Mouse (Mus musculus): ENCODE data around the gene Ahdc1. TPM values are rescaled to one million over a fixed set of nuclear protein-coding genes. Genes with fewer than 3 reads are reported as not detected.

Gene Ahdc1
- total and polyA plus RNA-seq, 3 experiments, result 1.6 to 19.9 (median 8.4) TPM

GRCm38 (mm10) chr4:133052995-133053572, 42.0 kb downstream of the Ahdc1 start:
- no peak for TF ChIP-seq CHD1 (IDR thresholded peaks at IDR 0.05; ENCODE audit: low read depth, low read length)
- TF ChIP-seq UBTF (IDR thresholded peaks at IDR 0.05; ENCODE audit: low read depth, low read length), result no peak
- TF ChIP-seq MAFK (IDR thresholded peaks at IDR 0.05; ENCODE audit: insufficient replicate concordance, low read length), result no peak
- no peak for TF ChIP-seq ZKSCAN1 (IDR thresholded peaks at IDR 0.05; ENCODE audit: borderline replicate concordance, low read depth, low read length)
- TF ChIP-seq TBP (conservative IDR thresholded peaks at IDR 0.05; ENCODE audit: low read depth, low read length), result no peak
- TF ChIP-seq SMC3 (IDR thresholded peaks at IDR 0.05; ENCODE audit: low read depth, low read length), result no peak
- TF ChIP-seq TCF12 (IDR thresholded peaks at IDR 0.05; ENCODE audit: low read depth, low read length), result no peak
- no peaks in the 10 kb centered on the region for H3K27me3 ChIP-seq (replicated peaks)
- no peak overlapping the region for H3K9ac ChIP-seq (ENCODE audit: insufficient read depth, low read depth)
- H3K9me3 ChIP-seq (replicated peaks; ENCODE audit: low read length), result no peaks in the 10 kb centered on the region
- H3K4me3 ChIP-seq (replicated peaks in 1 of 3; ENCODE audit: low read depth in 2 of 3, low read length in 2 of 3, poor library complexity in 1 of 3), result no peak overlapping the region
- no peak overlapping the region for H3K4me2 ChIP-seq (ENCODE audit: insufficient read depth, low read depth, poor library complexity, severe bottlenecking)
- no peak for DNase-seq (ENCODE audit: extremely low read depth)
- H3K27ac ChIP-seq (ENCODE audit: insufficient read depth, low read depth), result no peak overlapping the region
- H3K36me3 ChIP-seq (replicated peaks in 1 of 2; ENCODE audit: control insufficient read depth in 1 of 2, insufficient read depth in 1 of 2, low read length in 1 of 2), result peaks cover 0 to 46% of the 10 kb centered on the region in 2 experiments
- H3K4me1 ChIP-seq (ENCODE audit: control insufficient read depth in 1 of 2, insufficient read depth in 2 of 2), result peaks cover 46 to 87% of the 10 kb centered on the region in 2 experiments
- dilution Hi-C loops (cut with MboI; ENCODE audit: extremely low pct_ligation_motif_present, extremely low pct_unique_long_range_greater_than_20kb, low sequenced_read_pairs) (no loop called here), in situ Hi-C loops (cut with MboI; ENCODE audit: low pct_ligation_motif_present, low pct_unique_long_range_greater_than_20kb, low sequenced_read_pairs) (no loop called here)
- H3K79me2 ChIP-seq (replicated peaks; ENCODE audit: control insufficient read depth, extremely low read depth, insufficient read depth, poor library complexity, severe bottlenecking), result no peaks in the 10 kb centered on the region; the same call in 1 of the 2 replicates

- dilution Hi-C loops (cut with MboI; ENCODE audit: extremely low pct_ligation_motif_present, extremely low pct_unique_long_range_greater_than_20kb, low sequenced_read_pairs), result no loop called here
Observed at GRCm38 (mm10) chr4:133054530-133054929, 43.5 kb downstream of the Ahdc1 start.

GRCm38 (mm10) chr4:133055163-133055951, 44.3 kb downstream of the Ahdc1 start:
- no peak overlapping the region for H3K4me3 ChIP-seq (replicated peaks in 1 of 3; ENCODE audit: low read depth in 2 of 3, low read length in 2 of 3, poor library complexity in 1 of 3)
- DNase-seq (ENCODE audit: extremely low read depth), result no peak
- H3K4me2 ChIP-seq (ENCODE audit: insufficient read depth, low read depth, poor library complexity, severe bottlenecking), result no peak overlapping the region
- no peak overlapping the region; the same call in 1 of the 2 replicates for H3K27ac ChIP-seq (ENCODE audit: insufficient read depth, low read depth)
- no peaks in the 10 kb centered on the region; the same call in 1 of the 2 replicates for H3K79me2 ChIP-seq (replicated peaks; ENCODE audit: control insufficient read depth, extremely low read depth, insufficient read depth, poor library complexity, severe bottlenecking)
- H3K4me1 ChIP-seq (ENCODE audit: control insufficient read depth in 1 of 2, insufficient read depth in 2 of 2), result peaks cover 44 to 82% of the 10 kb centered on the region in 2 experiments
- no peaks in the 10 kb centered on the region for H3K9me3 ChIP-seq (replicated peaks; ENCODE audit: low read length)
- H3K27me3 ChIP-seq (replicated peaks), result no peaks in the 10 kb centered on the region
- peaks cover 0 to 60% of the 10 kb centered on the region in 2 experiments for H3K36me3 ChIP-seq (replicated peaks in 1 of 2; ENCODE audit: control insufficient read depth in 1 of 2, insufficient read depth in 1 of 2, low read length in 1 of 2)
- dilution Hi-C loops (cut with MboI; ENCODE audit: extremely low pct_ligation_motif_present, extremely low pct_unique_long_range_greater_than_20kb, low sequenced_read_pairs) (no loop called here), in situ Hi-C loops (cut with MboI; ENCODE audit: low pct_ligation_motif_present, low pct_unique_long_range_greater_than_20kb, low sequenced_read_pairs) (no loop called here)
- H3K9ac ChIP-seq (ENCODE audit: insufficient read depth, low read depth), result no peak overlapping the region
- TF ChIP-seq SIN3A (IDR thresholded peaks at IDR 0.05; ENCODE audit: low read length), result no peak
- no peak for TF ChIP-seq EP300 (IDR thresholded peaks at IDR 0.05; ENCODE audit: low read length)
- TF ChIP-seq HCFC1 (IDR thresholded peaks at IDR 0.05; ENCODE audit: low read depth, low read length), result no peak
- TF ChIP-seq MEF2A (IDR thresholded peaks at IDR 0.05; ENCODE audit: borderline replicate concordance, low read depth, low read length), result no peak
- TF ChIP-seq RAD21 (IDR thresholded peaks at IDR 0.05; ENCODE audit: low read depth, low read length), result no peak
- no peak for TF ChIP-seq E2F4 (IDR thresholded peaks at IDR 0.05; ENCODE audit: insufficient replicate concordance, low read depth, low read length)
- TF ChIP-seq JUND (conservative IDR thresholded peaks at IDR 0.05; ENCODE audit: low read depth, low read length), result no peak
- no peak for TF ChIP-seq USF2 (conservative IDR thresholded peaks at IDR 0.05; ENCODE audit: low read depth, low read length)
- no peak for TF ChIP-seq MXI1 (IDR thresholded peaks at IDR 0.05; ENCODE audit: low read depth, low read length)
- TF ChIP-seq SMC3 (IDR thresholded peaks at IDR 0.05; ENCODE audit: low read depth, low read length), result no peak
- no peak for TF ChIP-seq NELFE (IDR thresholded peaks at IDR 0.05; ENCODE audit: low read depth, low read length)
- no peak for TF ChIP-seq ZKSCAN1 (IDR thresholded peaks at IDR 0.05; ENCODE audit: borderline replicate concordance, low read depth, low read length)
- TF ChIP-seq ZC3H11A (IDR thresholded peaks at IDR 0.05; ENCODE audit: low read depth, low read length), result no peak
- no peak for TF ChIP-seq POLR2AphosphoS2 (IDR thresholded peaks at IDR 0.05; ENCODE audit: low read depth, low read length)
- no peak for TF ChIP-seq MYC (IDR thresholded peaks at IDR 0.05; ENCODE audit: low read depth, low read length)
- TF ChIP-seq UBTF (IDR thresholded peaks at IDR 0.05; ENCODE audit: low read depth, low read length), result no peak
- TF ChIP-seq TCF12 (IDR thresholded peaks at IDR 0.05; ENCODE audit: low read depth, low read length), result no peak

More at GRCm38 (mm10) chr4:133054530-133054929, 43.5 kb downstream of the Ahdc1 start:
- no peaks in the 10 kb centered on the region for H3K27me3 ChIP-seq (replicated peaks)
- H3K9ac ChIP-seq (ENCODE audit: insufficient read depth, low read depth), result no peak overlapping the region
- peaks cover 50 to 90% of the 10 kb centered on the region in 2 experiments for H3K4me1 ChIP-seq (ENCODE audit: control insufficient read depth in 1 of 2, insufficient read depth in 2 of 2)
- peaks cover 0 to 55% of the 10 kb centered on the region in 2 experiments for H3K36me3 ChIP-seq (replicated peaks in 1 of 2; ENCODE audit: control insufficient read depth in 1 of 2, insufficient read depth in 1 of 2, low read length in 1 of 2)
- no peak overlapping the region for H3K4me3 ChIP-seq (replicated peaks in 1 of 3; ENCODE audit: low read depth in 2 of 3, low read length in 2 of 3, poor library complexity in 1 of 3)
- no peak for DNase-seq (ENCODE audit: extremely low read depth)
- TF ChIP-seq ELF1 (IDR thresholded peaks at IDR 0.05; ENCODE audit: low read depth, low read length) (no peak), MAZ (IDR thresholded peaks at IDR 0.05; ENCODE audit: low read depth, low read length) (no peak), E2F4 (IDR thresholded peaks at IDR 0.05; ENCODE audit: insufficient replicate concordance, low read depth, low read length) (no peak), UBTF (IDR thresholded peaks at IDR 0.05; ENCODE audit: low read depth, low read length) (no peak), GABPA (IDR thresholded peaks at IDR 0.05; ENCODE audit: insufficient replicate concordance, low read depth, low read length) (no peak)
- no peak overlapping the region for H3K4me2 ChIP-seq (ENCODE audit: insufficient read depth, low read depth, poor library complexity, severe bottlenecking)
- H3K27ac ChIP-seq (ENCODE audit: insufficient read depth, low read depth), result no peak overlapping the region
- no peaks in the 10 kb centered on the region for H3K9me3 ChIP-seq (replicated peaks; ENCODE audit: low read length)
- in situ Hi-C loops (cut with MboI; ENCODE audit: low pct_ligation_motif_present, low pct_unique_long_range_greater_than_20kb, low sequenced_read_pairs), result no loop called here
- H3K79me2 ChIP-seq (replicated peaks; ENCODE audit: control insufficient read depth, extremely low read depth, insufficient read depth, poor library complexity, severe bottlenecking), result no peaks in the 10 kb centered on the region; the same call in 1 of the 2 replicates
